Mouse (Mus musculus) heart, postnatal 0 days (tissue): Measurements from ENCODE around the gene Sox8.

Source experiments
- CTCF ChIP-seq: IDR thresholded peaks from 2 replicates; pipeline ENCODE4 v1.5.1; 2016; ENCODE audit warnings: antibody characterized with exemption, control low read depth, low read depth
- EP300 ChIP-seq: IDR thresholded peaks from 2 replicates; pipeline ENCODE4 v1.6.1; 2016; ENCODE audit warnings: antibody characterized with exemption, low read depth

- TF ChIP-seq EP300, result no peak
- TF ChIP-seq CTCF, result no peak
Measured at GRCm38 (mm10) chr17:25550020-25550419, 20.5 kb downstream of the Sox8 start.
